Mouse (Mus musculus) kidney, embryonic 15.5 days (tissue): ENCODE measurements at regions not wholly inside any gene's neighbourhood (a gene's known extent, or its start where the extent isn't known, plus 50 kb on each side); places are given as distances from the start of the nearest gene placed in this dataset.
"Not testable (repeated sequence)": the region's sequence is repeated elsewhere in the genome, so short reads cannot be mapped to it uniquely, and the experiment has no call there.

ENCODE experiments used
- ATAC-seq: fragments of 200-750 bp; cut with Nextera tagmentation; replicated peaks from 2 replicates; pipeline ENCODE4 v1.8.0; 2017; ENCODE audit warnings: moderate TSS enrichment; ENCODE audit not compliant: low FRiP score
- H3K27ac ChIP-seq: fragments of 300-500 bp; sonication (generic); 2 replicates; pipeline ENCODE4 v1.5.1; 2015; ENCODE audit warnings: mild to moderate bottlenecking, inconsistent platforms
- H3K27me3 ChIP-seq: fragments of 300-500 bp; sonication (generic); 2 replicates; pipeline ENCODE4 v1.6.1; 2015; ENCODE audit warnings: inconsistent platforms
- H3K36me3 ChIP-seq: fragments of 300-500 bp; sonication (generic); 2 replicates; pipeline ENCODE4 v1.6.1; 2015; ENCODE audit warnings: inconsistent platforms
- H3K4me1 ChIP-seq: fragments of 300-500 bp; sonication (generic); 2 replicates; pipeline ENCODE4 v1.6.1; 2015; ENCODE audit warnings: inconsistent platforms
- H3K4me2 ChIP-seq: fragments of 300-500 bp; sonication (generic); 2 replicates; pipeline ENCODE4 v1.6.1; 2015; ENCODE audit warnings: moderate library complexity, mild to moderate bottlenecking, inconsistent platforms
- H3K4me3 ChIP-seq: fragments of 300-500 bp; sonication (generic); replicated peaks from 2 replicates; pipeline ENCODE4 v1.5.1; 2015; ENCODE audit warnings: mild to moderate bottlenecking, inconsistent platforms
- H3K9ac ChIP-seq: fragments of 300-500 bp; sonication (generic); 2 replicates; pipeline ENCODE4 v1.6.1; 2015; ENCODE audit warnings: mild to moderate bottlenecking, inconsistent platforms
- H3K9me3 ChIP-seq: fragments of 300-500 bp; sonication (generic); replicated peaks from 2 replicates; pipeline ENCODE4 v1.6.1; 2016; ENCODE audit warnings: inconsistent platforms
- WGBS: fragments of 180-500 bp; shearing (Covaris S2); methylation state at CpG from one replicate; pipeline ENCODE4 v1.1.7; 2015; ENCODE audit warnings: mixed read lengths; 5-methylcytosine and 5-hydroxymethylcytosine counted together

- H3K27ac ChIP-seq, H3K9ac ChIP-seq, H3K9me3 ChIP-seq, H3K27me3 ChIP-seq, H3K4me1 ChIP-seq: not testable (repeated sequence)
- Histone ChIP-seq H3K36me3 (peaks cover 24% of the 10 kb centered on the region), H3K4me2 (peak overlapping the region; percentile 54), H3K4me3 (peak overlapping the region; percentile 39)
- ATAC-seq: peak; percentile 100
- WGBS: 3% methylated on average over 14 of the region's 48 CpGs
Observed at GRCm38 (mm10) chr10:81996742-81997536, 51.0 kb upstream of the Zfp873 start.
